Mouse (Mus musculus) CD4-positive, CD25-positive, alpha-beta regulatory T cell, adult 2 months (primary cell): ENCODE results near the gene Sgf29.

Experiments
- DNase-seq: peaks from one replicate; pipeline ENCODE4 v3.0.0-alpha.2; 2012; ENCODE audit warnings: low read depth, low spot score

The Sgf29 gene

GRCm38 (mm10) chr7:126649231-126650051 is at the start of gene Sgf29:
Sgf29 (plus strand) TSS chr7:126649309.
- DNase-seq = peak; percentile 96

GRCm38 (mm10) chr7:126601896-126602295 is 47.2 kb upstream of the Sgf29 start:
- DNase-seq = no peak

- no peak for DNase-seq
Measured at GRCm38 (mm10) chr7:126602650-126603049, 46.5 kb upstream of the Sgf29 start.

- DNase-seq = peak; percentile 41
Measured at GRCm38 (mm10) chr7:126606611-126607010, 42.5 kb upstream of the Sgf29 start.

GRCm38 (mm10) chr7:126607064-126607463 is 42.0 kb upstream of the Sgf29 start:
- DNase-seq = no peak

GRCm38 (mm10) chr7:126607796-126608195 is 41.3 kb upstream of the Sgf29 start:
- no peak for DNase-seq

GRCm38 (mm10) chr7:126612736-126613135 is 36.4 kb upstream of the Sgf29 start:
- DNase-seq = no peak

GRCm38 (mm10) chr7:126616707-126617106 is 32.4 kb upstream of the Sgf29 start:
- DNase-seq = no peak

- peak; percentile 74 for DNase-seq
Measured at GRCm38 (mm10) chr7:126619559-126620275, 29.4 kb upstream of the Sgf29 start.

- DNase-seq = no peak
Measured at GRCm38 (mm10) chr7:126621452-126622359, 27.4 kb upstream of the Sgf29 start.

- no peak for DNase-seq
Measured at GRCm38 (mm10) chr7:126623381-126623780, 25.7 kb upstream of the Sgf29 start.

- DNase-seq = no peak
Measured at GRCm38 (mm10) chr7:126624774-126625173, 24.3 kb upstream of the Sgf29 start.

GRCm38 (mm10) chr7:126625369-126625768 is 23.7 kb upstream of the Sgf29 start:
- DNase-seq = no peak

GRCm38 (mm10) chr7:126625807-126626600 is 23.1 kb upstream of the Sgf29 start:
- DNase-seq = no peak

GRCm38 (mm10) chr7:126628111-126628510 is 21.0 kb upstream of the Sgf29 start:
- no peak for DNase-seq

GRCm38 (mm10) chr7:126629915-126630314 is 19.2 kb upstream of the Sgf29 start:
- DNase-seq = no peak

GRCm38 (mm10) chr7:126630824-126631518 is 18.1 kb upstream of the Sgf29 start, which contains the start of gene Nupr1:
Nupr1 (minus strand) TSS chr7:126630861.
- DNase-seq = no peak

- no peak for DNase-seq
Measured at GRCm38 (mm10) chr7:126632478-126632877, 16.6 kb upstream of the Sgf29 start.

- no peak for DNase-seq
Measured at GRCm38 (mm10) chr7:126635375-126635774, 13.7 kb upstream of the Sgf29 start.
